Mouse (Mus musculus): ENCODE measurements around the gene Reep6. TPM values are rescaled to one million over a fixed set of nuclear protein-coding genes. Genes with fewer than 3 reads are reported as not detected.
A peak's percentile ranks its signal among the peaks of the same experiment; 100 is the strongest.

Gene Reep6
- polyA plus RNA-seq, 1 experiment from 2014 or later, result 4.5 TPM

DNA sequence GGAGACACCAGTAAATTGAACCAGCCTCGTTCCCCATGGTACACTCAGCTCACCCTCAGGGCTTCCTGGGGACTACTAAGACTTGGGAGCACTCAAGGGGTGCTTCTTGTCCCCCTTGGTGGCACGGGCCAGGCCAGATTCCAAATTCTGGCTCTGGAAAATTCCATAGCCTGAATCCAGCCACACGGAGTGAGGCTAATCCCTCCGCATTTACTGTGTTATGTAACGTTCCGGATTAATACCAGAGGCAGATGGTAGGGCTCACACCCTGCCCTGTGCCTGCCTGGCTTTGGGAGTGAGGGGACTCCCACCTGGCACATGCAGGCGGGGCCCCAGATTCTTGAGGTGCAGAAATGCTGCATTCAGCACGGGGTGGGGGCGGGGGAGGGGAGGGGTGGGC is 25.7 kb downstream of the Reep6 start:
- H3K27ac ChIP-seq (replicated peaks; ENCODE audit: low read depth, low read length), result no peak overlapping the region
- peaks cover 68% of the 10 kb centered on the region for H3K27me3 ChIP-seq (ENCODE audit: control insufficient read depth, insufficient read depth, low read length)
- 8% methylated on average over 9 of the region's 9 CpGs for WGBS
- DNase-seq (ENCODE audit: low spot score) (no peak), ATAC-seq (replicated peaks; ENCODE audit: insufficient number of reproducible peaks, low FRiP score, low TSS enrichment, low read depth) (no peak)
- no peak overlapping the region for H3K4me3 ChIP-seq (ENCODE audit: low read depth, low read length)
- no peak overlapping the region for H3K9ac ChIP-seq (replicated peaks; ENCODE audit: low read length)
- no peak overlapping the region for H3K4me2 ChIP-seq (ENCODE audit: low read depth, low read length)
- no peaks in the 10 kb centered on the region; the same call in 1 of the 2 replicates for H3K9me3 ChIP-seq (replicated peaks; ENCODE audit: control insufficient read depth, low read length)
- peaks cover 7% of the 10 kb centered on the region for H3K4me1 ChIP-seq (ENCODE audit: control insufficient read depth, insufficient read depth, low read length)
- no peaks in the 10 kb centered on the region for H3K36me3 ChIP-seq (replicated peaks; ENCODE audit: control insufficient read depth, insufficient read depth, low read depth, low read length)

DNA sequence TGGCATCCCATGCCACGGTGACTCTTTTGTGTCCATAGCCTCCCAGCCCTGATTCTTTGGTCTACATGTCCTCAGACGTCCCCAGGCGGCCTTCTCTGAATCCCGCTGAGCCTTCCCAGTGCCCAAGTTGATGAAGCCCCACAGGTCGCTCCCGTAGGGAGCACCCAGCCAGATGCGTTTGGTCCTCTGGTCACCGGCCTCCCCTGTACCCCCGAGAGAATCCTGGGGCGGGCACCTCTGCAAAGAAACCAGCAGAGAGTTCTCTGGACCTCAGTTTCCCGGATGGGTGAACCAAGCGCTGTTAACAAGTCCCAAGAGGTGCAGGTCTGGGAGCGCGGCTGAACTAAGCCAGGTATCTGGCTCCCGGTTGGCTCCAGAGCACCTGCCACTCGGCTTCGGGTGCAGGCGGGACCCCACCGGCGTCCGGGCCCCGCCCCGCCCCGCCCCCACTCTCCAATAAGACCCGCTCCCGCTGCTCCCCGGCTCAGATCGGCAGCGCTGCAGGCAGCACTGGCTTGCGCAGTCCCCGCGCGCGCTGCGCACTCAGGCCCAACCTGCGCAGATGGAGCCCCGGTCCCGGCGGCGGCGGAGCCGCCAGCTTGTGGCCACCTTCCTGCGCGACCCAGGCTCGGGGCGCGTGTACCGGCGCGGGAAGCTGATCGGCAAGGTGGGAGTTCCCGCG is 26.4 kb downstream of the Reep6 start, which contains the start of gene Plk5:
Plk5 (plus strand) TSS at position 459 of the 682 bp plus-strand sequence.
- Histone ChIP-seq H3K4me3 (ENCODE audit: low read depth, low read length) (peak within 1 kb of the TSS; percentile 30), H3K27me3 (ENCODE audit: control insufficient read depth, insufficient read depth, low read length) (peaks cover 63% of the 10 kb centered on the region), H3K27ac (replicated peaks; ENCODE audit: low read depth, low read length) (no peak within 1 kb of the TSS), H3K36me3 (replicated peaks; ENCODE audit: control insufficient read depth, insufficient read depth, low read depth, low read length) (no peaks in the 10 kb centered on the region), H3K9ac (replicated peaks; ENCODE audit: low read length) (peak within 1 kb of the TSS; percentile 25; the same call in 1 of the 2 replicates), H3K4me1 (ENCODE audit: control insufficient read depth, insufficient read depth, low read length) (peaks cover 7% of the 10 kb centered on the region), H3K9me3 (replicated peaks; ENCODE audit: control insufficient read depth, low read length) (no peaks in the 10 kb centered on the region; the same call in 1 of the 2 replicates), H3K4me2 (ENCODE audit: low read depth, low read length) (peak within 1 kb of the TSS; percentile 57)
- 1% methylated on average over 50 of the region's 53 CpGs for WGBS
- ATAC-seq (replicated peaks; ENCODE audit: insufficient number of reproducible peaks, low FRiP score, low TSS enrichment, low read depth), result no peak
- DNase-seq (ENCODE audit: low spot score), result no peak

DNA sequence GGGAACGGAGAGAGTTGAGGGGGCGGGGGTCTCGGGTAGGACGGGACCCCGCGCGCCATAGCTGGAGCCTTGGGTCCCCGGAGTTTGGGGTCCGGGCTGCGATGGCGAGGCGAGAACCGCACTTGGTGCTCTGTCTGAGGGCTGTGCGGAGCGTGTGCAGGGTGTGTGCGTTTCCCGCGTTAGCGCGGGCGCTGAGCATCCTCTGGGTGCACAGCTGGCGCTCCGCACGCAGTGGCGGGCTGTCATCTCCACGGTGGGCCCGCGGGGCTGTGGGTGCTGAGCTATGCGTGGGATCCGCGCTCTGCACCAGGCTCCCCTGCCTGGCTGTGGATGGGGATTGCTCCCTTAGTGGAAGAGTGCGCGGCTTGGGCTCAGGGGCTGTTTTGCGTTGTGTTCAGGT is 27.0 kb downstream of the Reep6 start:
- 1% methylated on average over 34 of the region's 34 CpGs for WGBS

DNA sequence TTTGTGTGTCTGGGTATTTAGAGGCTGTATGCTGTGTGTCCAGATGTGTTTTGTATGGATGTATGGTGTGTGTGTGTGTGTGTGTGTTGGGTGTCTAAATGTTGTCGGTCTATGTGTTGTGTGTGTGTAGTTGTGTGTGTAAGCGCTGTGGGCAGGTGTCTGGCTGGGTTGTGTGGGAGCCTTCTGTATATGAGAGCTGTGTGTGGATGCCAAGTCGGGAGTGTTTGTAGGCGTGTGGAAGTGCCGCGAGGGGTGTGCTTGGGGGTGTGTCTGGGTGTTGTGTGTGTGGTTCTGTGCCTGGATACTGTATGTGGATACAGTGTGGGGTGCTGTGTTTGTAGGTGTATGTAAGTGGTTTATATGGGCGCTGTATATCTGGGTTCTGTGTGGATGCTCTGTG is 27.6 kb downstream of the Reep6 start:
- no peak overlapping the region for H3K27ac ChIP-seq (replicated peaks; ENCODE audit: low read depth, low read length)
- no peak overlapping the region for H3K4me3 ChIP-seq (ENCODE audit: low read depth, low read length)
- H3K9ac ChIP-seq (replicated peaks; ENCODE audit: low read length), result no peak overlapping the region
- H3K4me2 ChIP-seq (ENCODE audit: low read depth, low read length), result no peak overlapping the region
- no peak for DNase-seq (ENCODE audit: low spot score)
- H3K27me3 ChIP-seq (ENCODE audit: control insufficient read depth, insufficient read depth, low read length), result peaks cover 57% of the 10 kb centered on the region
- ATAC-seq (replicated peaks; ENCODE audit: insufficient number of reproducible peaks, low FRiP score, low TSS enrichment, low read depth), result no peak
- 28% methylated on average over 7 of the region's 7 CpGs for WGBS
- H3K4me1 ChIP-seq (ENCODE audit: control insufficient read depth, insufficient read depth, low read length), result peaks cover 7% of the 10 kb centered on the region
- H3K9me3 ChIP-seq (replicated peaks; ENCODE audit: control insufficient read depth, low read length), result no peaks in the 10 kb centered on the region; the same call in 1 of the 2 replicates
- no peaks in the 10 kb centered on the region for H3K36me3 ChIP-seq (replicated peaks; ENCODE audit: control insufficient read depth, insufficient read depth, low read depth, low read length)

More for the DNA sequence above, 27.0 kb downstream of the Reep6 start:
- H3K36me3 ChIP-seq (replicated peaks; ENCODE audit: control insufficient read depth, insufficient read depth, low read depth, low read length), result no peaks in the 10 kb centered on the region
- peak overlapping the region; percentile 30 for H3K4me3 ChIP-seq (ENCODE audit: low read depth, low read length)
- no peak for DNase-seq (ENCODE audit: low spot score)
- peaks cover 7% of the 10 kb centered on the region for H3K4me1 ChIP-seq (ENCODE audit: control insufficient read depth, insufficient read depth, low read length)
- H3K9me3 ChIP-seq (replicated peaks; ENCODE audit: control insufficient read depth, low read length), result no peaks in the 10 kb centered on the region; the same call in 1 of the 2 replicates
- H3K4me2 ChIP-seq (ENCODE audit: low read depth, low read length), result peak overlapping the region; percentile 57
- ATAC-seq (replicated peaks; ENCODE audit: insufficient number of reproducible peaks, low FRiP score, low TSS enrichment, low read depth), result no peak
- peak overlapping the region; percentile 25; the same call in 1 of the 2 replicates for H3K9ac ChIP-seq (replicated peaks; ENCODE audit: low read length)
- peaks cover 62% of the 10 kb centered on the region for H3K27me3 ChIP-seq (ENCODE audit: control insufficient read depth, insufficient read depth, low read length)
- no peak overlapping the region for H3K27ac ChIP-seq (replicated peaks; ENCODE audit: low read depth, low read length)

DNA sequence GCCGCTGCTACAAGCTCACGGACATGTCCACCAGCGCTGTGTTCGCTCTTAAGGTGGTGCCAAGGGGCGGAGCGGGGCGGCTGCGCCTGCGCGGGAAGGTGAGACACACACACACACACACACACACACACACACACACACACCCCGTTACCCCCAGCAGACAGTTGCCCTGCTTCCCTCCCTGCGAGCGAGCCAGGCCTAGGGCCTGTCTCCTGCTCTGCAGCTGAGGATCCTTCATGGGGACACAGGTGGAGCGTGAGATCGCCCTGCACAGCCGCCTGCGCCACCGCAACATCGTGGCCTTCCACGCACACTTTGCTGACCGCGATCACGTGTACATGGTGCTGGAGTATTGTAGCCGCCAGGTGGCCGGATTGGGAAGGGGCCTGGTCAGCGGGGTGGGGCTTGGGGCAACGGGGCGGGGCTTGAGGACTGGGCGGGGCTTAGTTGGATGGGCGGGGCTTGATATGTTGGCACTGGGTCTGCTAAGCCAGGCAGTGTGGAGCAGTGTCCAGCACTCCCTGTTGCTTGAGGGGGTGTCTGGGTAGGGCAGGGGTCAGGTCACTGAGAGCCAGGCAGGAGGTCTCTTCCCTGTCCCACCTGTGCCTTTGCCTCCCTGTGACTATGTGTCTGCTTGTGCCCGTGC is 28.4 kb downstream of the Reep6 start:
- 8% methylated on average over 31 of the region's 31 CpGs for WGBS
- Histone ChIP-seq H3K4me2 (ENCODE audit: low read depth, low read length) (peak overlapping the region; percentile 0; the same call in 1 of the 2 replicates), H3K4me1 (ENCODE audit: control insufficient read depth, insufficient read depth, low read length) (peaks cover 7% of the 10 kb centered on the region), H3K27ac (replicated peaks; ENCODE audit: low read depth, low read length) (no peak overlapping the region), H3K9ac (replicated peaks; ENCODE audit: low read length) (no peak overlapping the region), H3K27me3 (ENCODE audit: control insufficient read depth, insufficient read depth, low read length) (peaks cover 50% of the 10 kb centered on the region), H3K9me3 (replicated peaks; ENCODE audit: control insufficient read depth, low read length) (no peaks in the 10 kb centered on the region; the same call in 1 of the 2 replicates), H3K36me3 (replicated peaks; ENCODE audit: control insufficient read depth, insufficient read depth, low read depth, low read length) (no peaks in the 10 kb centered on the region), H3K4me3 (ENCODE audit: low read depth, low read length) (peak overlapping the region; percentile 9; the same call in 1 of the 2 replicates)
- ATAC-seq (replicated peaks; ENCODE audit: insufficient number of reproducible peaks, low FRiP score, low TSS enrichment, low read depth) (no peak; the same call in 1 of the 2 replicates), DNase-seq (ENCODE audit: low spot score) (no peak)

DNA sequence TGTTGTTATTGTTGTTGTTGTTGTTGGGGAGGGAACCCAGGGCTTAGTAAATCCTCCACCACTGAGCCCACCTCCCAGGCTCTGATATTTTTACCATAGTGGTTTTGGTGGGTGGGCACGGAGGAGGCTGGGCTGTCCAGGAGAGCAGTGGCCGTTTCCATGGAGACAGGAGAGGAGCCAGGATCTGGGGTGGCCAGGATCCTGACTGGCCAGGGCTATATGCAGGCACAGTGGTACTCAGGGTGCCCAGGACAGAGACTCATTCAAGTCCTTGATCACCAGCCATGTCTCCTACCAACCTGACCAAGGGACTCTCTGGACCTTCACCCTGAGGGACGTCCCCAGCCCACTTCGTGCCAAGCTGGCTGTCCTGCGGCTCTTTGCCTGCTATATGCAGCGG is 34.0 kb downstream of the Reep6 start:
- Histone ChIP-seq H3K9ac (replicated peaks; ENCODE audit: low read length) (no peak overlapping the region), H3K27me3 (ENCODE audit: control insufficient read depth, insufficient read depth, low read length) (peaks cover 13% of the 10 kb centered on the region), H3K27ac (replicated peaks; ENCODE audit: low read depth, low read length) (no peak overlapping the region), H3K4me2 (ENCODE audit: low read depth, low read length) (no peak overlapping the region), H3K36me3 (replicated peaks; ENCODE audit: control insufficient read depth, insufficient read depth, low read depth, low read length) (no peaks in the 10 kb centered on the region), H3K4me3 (ENCODE audit: low read depth, low read length) (no peak overlapping the region), H3K9me3 (replicated peaks; ENCODE audit: control insufficient read depth, low read length) (no peaks in the 10 kb centered on the region; the same call in 1 of the 2 replicates), H3K4me1 (ENCODE audit: control insufficient read depth, insufficient read depth, low read length) (no peaks in the 10 kb centered on the region)
- 38% methylated on average over 6 of the region's 6 CpGs for WGBS
- ATAC-seq (replicated peaks; ENCODE audit: insufficient number of reproducible peaks, low FRiP score, low TSS enrichment, low read depth) (no peak), DNase-seq (ENCODE audit: low spot score) (no peak)

DNA sequence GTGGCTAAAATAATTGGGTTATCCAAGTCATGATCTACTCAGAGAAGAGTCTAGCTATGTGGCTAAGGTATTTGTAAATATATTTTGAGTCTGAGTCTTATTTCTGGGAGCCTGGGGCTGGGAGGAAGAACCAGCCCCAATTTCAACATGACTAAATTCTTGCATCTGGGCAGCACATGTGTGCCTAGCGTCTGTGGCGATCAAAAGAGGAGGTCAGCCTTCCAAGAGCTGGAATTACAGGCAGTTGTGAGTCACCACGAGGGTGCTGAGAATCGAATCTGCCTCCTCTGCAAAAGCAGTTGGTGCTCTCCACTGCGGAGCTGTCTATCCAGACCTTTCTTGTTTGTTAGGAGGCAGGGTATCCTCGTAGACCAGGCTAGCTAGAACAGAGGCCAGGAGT is 36.0 kb downstream of the Reep6 start:
- H3K27ac ChIP-seq (replicated peaks; ENCODE audit: low read depth, low read length), result no peak overlapping the region
- DNase-seq (ENCODE audit: low spot score) (no peak), ATAC-seq (replicated peaks; ENCODE audit: insufficient number of reproducible peaks, low FRiP score, low TSS enrichment, low read depth) (no peak)
- WGBS, result 58% methylated on average over 6 of the region's 6 CpGs
- peaks cover 7% of the 10 kb centered on the region for H3K27me3 ChIP-seq (ENCODE audit: control insufficient read depth, insufficient read depth, low read length)
- no peaks in the 10 kb centered on the region for H3K4me1 ChIP-seq (ENCODE audit: control insufficient read depth, insufficient read depth, low read length)
- H3K9ac ChIP-seq (replicated peaks; ENCODE audit: low read length), result no peak overlapping the region
- no peaks in the 10 kb centered on the region for H3K36me3 ChIP-seq (replicated peaks; ENCODE audit: control insufficient read depth, insufficient read depth, low read depth, low read length)
- no peak overlapping the region for H3K4me3 ChIP-seq (ENCODE audit: low read depth, low read length)
- H3K9me3 ChIP-seq (replicated peaks; ENCODE audit: control insufficient read depth, low read length), result no peaks in the 10 kb centered on the region
- no peak overlapping the region for H3K4me2 ChIP-seq (ENCODE audit: low read depth, low read length)

DNA sequence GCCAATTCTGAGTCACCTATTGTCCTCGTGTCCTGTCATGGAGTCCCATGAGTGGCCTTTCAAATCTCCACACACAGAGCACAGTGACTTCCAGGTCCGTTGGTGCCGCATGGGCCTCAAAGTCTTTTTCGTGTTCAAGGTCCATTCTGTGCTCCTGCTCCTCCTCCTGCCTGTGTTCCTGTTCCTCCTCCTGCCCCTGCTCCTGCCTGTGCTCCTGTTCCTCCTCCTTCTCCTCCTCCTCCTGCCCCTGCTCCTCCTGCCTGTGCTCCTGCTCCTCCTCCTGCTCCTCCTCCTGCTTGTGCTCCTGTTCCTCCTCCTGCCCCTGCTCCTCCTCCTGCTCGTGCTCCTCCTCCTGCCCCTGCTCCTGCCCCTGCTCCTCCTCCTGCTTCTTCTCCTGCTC is 38.2 kb downstream of the Reep6 start:
- no peak overlapping the region for H3K4me2 ChIP-seq (ENCODE audit: low read depth, low read length)
- H3K4me1 ChIP-seq (ENCODE audit: control insufficient read depth, insufficient read depth, low read length), result no peaks in the 10 kb centered on the region
- DNase-seq (ENCODE audit: low spot score) (no peak), ATAC-seq (replicated peaks; ENCODE audit: insufficient number of reproducible peaks, low FRiP score, low TSS enrichment, low read depth) (no peak)
- H3K36me3 ChIP-seq (replicated peaks; ENCODE audit: control insufficient read depth, insufficient read depth, low read depth, low read length), result no peaks in the 10 kb centered on the region
- 61% methylated on average over 5 of the region's 5 CpGs for WGBS
- no peaks in the 10 kb centered on the region for H3K9me3 ChIP-seq (replicated peaks; ENCODE audit: control insufficient read depth, low read length)
- H3K27me3 ChIP-seq (ENCODE audit: control insufficient read depth, insufficient read depth, low read length), result peaks cover 7% of the 10 kb centered on the region
- no peak overlapping the region for H3K4me3 ChIP-seq (ENCODE audit: low read depth, low read length)
- H3K27ac ChIP-seq (replicated peaks; ENCODE audit: low read depth, low read length), result no peak overlapping the region
- no peak overlapping the region for H3K9ac ChIP-seq (replicated peaks; ENCODE audit: low read length)
